Mouse (Mus musculus): ENCODE measurements around the gene Rasl10b. TPM values are rescaled to one million over a fixed set of nuclear protein-coding genes. Genes with fewer than 3 reads are reported as not detected.

Rasl10b gene
- polyA plus RNA-seq, 1 experiment from 2014 or later: 21.1 TPM

Other genes starting within 250 kb of the Rasl10b start
- gene Slfn4, start 234.0 kb upstream of the Rasl10b start, polyA plus RNA-seq (2015; fragmentation: Nextera tagmentation; extraction: Ambion mirVana): not detected in 2 replicates
- gene Slfn3, start 217.8 kb upstream of the Rasl10b start, polyA plus RNA-seq (2015; fragmentation: Nextera tagmentation; extraction: Ambion mirVana): 0.11 TPM in 1 of 2 replicates, not detected in the other
- gene Slfn14, start 122.4 kb upstream of the Rasl10b start, polyA plus RNA-seq (2015; fragmentation: Nextera tagmentation; extraction: Ambion mirVana): 0.12 and 0.15 TPM in 2 replicates
- gene Ap2b1, start 110.1 kb upstream of the Rasl10b start, polyA plus RNA-seq (2015; fragmentation: Nextera tagmentation; extraction: Ambion mirVana): 109 and 116 TPM in 2 replicates
- gene Pex12, start 106.6 kb upstream of the Rasl10b start, polyA plus RNA-seq (2015; fragmentation: Nextera tagmentation; extraction: Ambion mirVana): 21.0 and 21.1 TPM in 2 replicates
- gene Gas2l2, start 20.3 kb downstream of the Rasl10b start, polyA plus RNA-seq (2015; fragmentation: Nextera tagmentation; extraction: Ambion mirVana): 0.17 and 0.23 TPM in 2 replicates
- gene 1700020L24Rik, start 28.5 kb downstream of the Rasl10b start, polyA plus RNA-seq (2015; fragmentation: Nextera tagmentation; extraction: Ambion mirVana): not detected in 2 replicates
- 2.5 and 3.6 TPM in 2 replicates for gene Mmp28, start 53.9 kb downstream of the Rasl10b start, polyA plus RNA-seq (2015; fragmentation: Nextera tagmentation; extraction: Ambion mirVana)
- 17.6 and 19.9 TPM in 2 replicates for gene Taf15, start 63.9 kb downstream of the Rasl10b start, polyA plus RNA-seq (2015; fragmentation: Nextera tagmentation; extraction: Ambion mirVana)
- not detected in 2 replicates for gene Heatr9, start 113.0 kb downstream of the Rasl10b start, polyA plus RNA-seq (2015; fragmentation: Nextera tagmentation; extraction: Ambion mirVana)
- gene Ccl5, start 121.4 kb downstream of the Rasl10b start, polyA plus RNA-seq (2015; fragmentation: Nextera tagmentation; extraction: Ambion mirVana): not detected in 2 replicates
- 1.2 TPM in 2 replicates for gene Ccl9, start 169.5 kb downstream of the Rasl10b start, polyA plus RNA-seq (2015; fragmentation: Nextera tagmentation; extraction: Ambion mirVana)
- 0.67 and 1.0 TPM in 2 replicates for gene Ccl6, start 183.9 kb downstream of the Rasl10b start, polyA plus RNA-seq (2015; fragmentation: Nextera tagmentation; extraction: Ambion mirVana)
- gene Rpl9-ps1, start 236.5 kb downstream of the Rasl10b start, polyA plus RNA-seq (2015; fragmentation: Nextera tagmentation; extraction: Ambion mirVana): not detected in 2 replicates
- gene Ccl3, start 240.2 kb downstream of the Rasl10b start, polyA plus RNA-seq (2015; fragmentation: Nextera tagmentation; extraction: Ambion mirVana): 0.64 and 0.65 TPM in 2 replicates

All from midbrain, embryonic 13.5 days (tissue).